Mouse (Mus musculus) midbrain, embryonic 12.5 days (tissue): ENCODE measurements at regions not wholly inside any gene's neighbourhood (a gene's known extent, or its start where the extent isn't known, plus 50 kb on each side); places are given as distances from the start of the nearest gene placed in this dataset.

Source experiments
- ATAC-seq: fragments of 200-750 bp; cut with Nextera tagmentation; 2 replicates; pipeline ENCODE4 v1.8.0; 2017; ENCODE audit warnings: low read depth, moderate TSS enrichment, moderate library complexity; ENCODE audit not compliant: low FRiP score
- H3K27ac ChIP-seq: fragments of 300-500 bp; sonication (generic); replicated peaks from 2 replicates; pipeline ENCODE4 v1.5.1; 2016; ENCODE audit warnings: mild to moderate bottlenecking
- H3K27me3 ChIP-seq: fragments of 300-500 bp; sonication (generic); 2 replicates; pipeline ENCODE4 v1.6.1; 2016; ENCODE audit warnings: mild to moderate bottlenecking
- H3K36me3 ChIP-seq: fragments of 300-500 bp; sonication (generic); 2 replicates; pipeline ENCODE4 v1.6.1; 2016
- H3K4me1 ChIP-seq: fragments of 300-500 bp; sonication (generic); 2 replicates; pipeline ENCODE4 v1.6.1; 2016
- H3K4me2 ChIP-seq: fragments of 300-500 bp; sonication (generic); replicated peaks from 2 replicates; pipeline ENCODE4 v1.6.1; 2016; ENCODE audit warnings: mild to moderate bottlenecking, moderate library complexity
- H3K4me3 ChIP-seq: fragments of 300-500 bp; sonication (generic); 2 replicates; pipeline ENCODE4 v1.5.1; 2016; ENCODE audit warnings: mild to moderate bottlenecking
- H3K9ac ChIP-seq: fragments of 300-500 bp; sonication (generic); replicated peaks from 2 replicates; pipeline ENCODE4 v1.6.1; 2016; ENCODE audit warnings: mild to moderate bottlenecking, moderate library complexity
- H3K9me3 ChIP-seq: fragments of 300-500 bp; sonication (generic); 2 replicates; pipeline ENCODE4 v1.6.1; 2016; ENCODE audit warnings: mild to moderate bottlenecking
- WGBS: fragments of 180-500 bp; shearing (Covaris S2); methylation state at CpG from one replicate; pipeline ENCODE4 v1.1.7; 2016; 5-methylcytosine and 5-hydroxymethylcytosine counted together

DNA sequence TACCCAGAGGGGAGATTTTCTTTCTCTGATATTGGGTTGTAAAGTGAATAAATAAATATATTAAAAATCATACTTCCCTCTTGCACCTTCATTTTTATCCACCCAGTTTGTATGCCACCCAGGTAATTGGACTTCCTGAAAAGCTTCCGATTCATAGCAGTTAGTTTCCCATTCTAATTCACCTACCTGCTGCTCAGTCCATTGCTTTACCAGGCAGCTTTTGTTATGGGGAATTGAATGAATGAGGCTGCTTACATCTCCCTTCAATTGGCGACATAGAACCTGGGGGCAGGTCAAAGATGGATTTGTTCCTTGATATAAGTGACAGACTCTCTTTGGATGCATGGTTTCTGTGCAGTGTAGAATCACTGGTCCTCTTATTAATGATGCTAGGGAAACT, 169.5 kb downstream of the Tpbg start:
- 72% methylated on average over 2 of the region's 2 CpGs for WGBS

GRCm38 (mm10) chr9:86015841-86016240, 173.7 kb downstream of the Tpbg start:
- 87% methylated on average over 4 of the region's 4 CpGs for WGBS
- no peak for ATAC-seq
- no peaks in the 10 kb centered on the region for H3K36me3 ChIP-seq
- peaks cover 2% of the 10 kb centered on the region; the same call in 1 of the 2 replicates for H3K4me1 ChIP-seq
- H3K4me2 ChIP-seq: no peak overlapping the region
- no peak overlapping the region for H3K9ac ChIP-seq
- H3K27ac ChIP-seq: no peak overlapping the region
- H3K27me3 ChIP-seq: no peaks in the 10 kb centered on the region
- no peak overlapping the region for H3K4me3 ChIP-seq
- H3K9me3 ChIP-seq: no peaks in the 10 kb centered on the region

More for the DNA sequence above, 169.5 kb downstream of the Tpbg start:
- Histone ChIP-seq H3K4me3 (no peak overlapping the region), H3K4me2 (no peak overlapping the region), H3K27me3 (no peaks in the 10 kb centered on the region), H3K9ac (no peak overlapping the region), H3K27ac (no peak overlapping the region), H3K36me3 (no peaks in the 10 kb centered on the region), H3K4me1 (no peaks in the 10 kb centered on the region), H3K9me3 (no peaks in the 10 kb centered on the region)
- no peak for ATAC-seq

DNA sequence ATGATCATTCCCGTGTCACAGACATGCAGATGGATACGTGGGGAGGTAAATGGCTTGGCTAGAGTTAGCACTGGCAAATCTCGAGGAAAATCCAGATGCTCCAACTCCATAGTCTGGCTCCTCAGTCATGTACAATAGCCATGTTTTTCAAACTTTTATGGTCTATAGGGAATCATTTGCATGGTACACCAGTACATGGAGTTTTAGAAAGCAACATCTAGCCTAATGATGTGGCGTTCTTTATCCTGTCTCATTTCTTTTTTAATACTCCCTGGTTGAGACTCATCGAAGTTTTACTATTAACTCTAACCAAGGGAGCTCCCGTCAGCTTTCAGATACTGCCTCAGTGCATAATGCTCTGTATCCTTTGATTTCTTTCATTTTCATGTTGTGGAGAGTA, 178.0 kb downstream of the Tpbg start:
- H3K9me3 ChIP-seq: no peaks in the 10 kb centered on the region
- no peaks in the 10 kb centered on the region for H3K27me3 ChIP-seq
- no peaks in the 10 kb centered on the region for H3K36me3 ChIP-seq
- ATAC-seq: no peak
- no peak overlapping the region for H3K4me2 ChIP-seq
- H3K27ac ChIP-seq: no peak overlapping the region
- peaks cover 3% of the 10 kb centered on the region; the same call in 1 of the 2 replicates for H3K4me1 ChIP-seq
- 88% methylated on average over 6 of the region's 6 CpGs for WGBS
- H3K4me3 ChIP-seq: no peak overlapping the region
- no peak overlapping the region for H3K9ac ChIP-seq

- no peaks in the 10 kb centered on the region for H3K9me3 ChIP-seq
- no peak overlapping the region for H3K4me2 ChIP-seq
- no peak overlapping the region for H3K4me3 ChIP-seq
- peak; percentile 41; the same call in 1 of the 2 replicates for ATAC-seq
- no peaks in the 10 kb centered on the region for H3K27me3 ChIP-seq
- WGBS: 58% methylated on average over 4 of the region's 4 CpGs
- no peak overlapping the region for H3K9ac ChIP-seq
- no peaks in the 10 kb centered on the region for H3K36me3 ChIP-seq
- H3K27ac ChIP-seq: no peak overlapping the region
- peaks cover 3% of the 10 kb centered on the region; the same call in 1 of the 2 replicates for H3K4me1 ChIP-seq
Measured at GRCm38 (mm10) chr9:86020765-86021164, 178.6 kb downstream of the Tpbg start.

DNA sequence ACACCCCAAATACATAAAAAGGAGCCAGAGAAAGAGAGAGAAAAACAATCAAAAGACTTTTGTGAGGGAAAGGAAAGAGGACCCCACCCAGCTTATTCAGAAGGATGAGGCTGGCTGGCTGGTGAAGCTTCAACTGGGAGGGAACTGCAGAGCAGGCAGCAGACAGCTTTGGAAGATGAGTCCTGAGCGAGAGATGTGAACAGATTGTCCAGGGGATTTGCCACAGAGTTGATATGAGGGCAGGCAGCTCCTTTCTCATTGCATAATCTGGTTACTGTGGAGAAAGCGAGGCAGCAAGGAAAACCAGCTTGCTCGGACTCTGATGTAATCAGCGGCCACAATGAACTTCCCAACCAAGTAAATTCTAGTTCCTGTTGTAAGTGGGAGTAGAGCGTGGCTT, 188.6 kb downstream of the Tpbg start:
- H3K27ac ChIP-seq: no peak overlapping the region
- WGBS: 45% methylated on average over 5 of the region's 5 CpGs

DNA sequence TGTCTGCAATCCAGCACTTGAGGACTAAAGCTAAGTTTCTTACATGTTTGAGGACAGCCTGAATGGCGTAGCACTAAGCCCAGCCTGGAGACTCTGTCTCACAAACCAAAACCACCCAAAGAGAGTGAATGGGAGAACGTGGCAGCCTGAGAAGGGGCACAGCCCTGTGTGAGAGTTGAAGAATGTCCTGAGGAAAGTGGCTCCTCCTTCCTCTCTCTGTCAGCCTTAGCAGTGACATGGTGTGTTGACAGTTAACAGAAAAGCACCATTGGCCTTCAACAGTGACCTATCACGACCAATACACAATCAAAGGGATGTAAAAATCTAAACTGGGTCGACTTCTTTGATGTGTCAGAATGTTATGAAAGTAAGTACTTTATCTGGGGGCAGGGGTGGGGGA, 201.9 kb downstream of the Tpbg start:
- H3K36me3 ChIP-seq: no peaks in the 10 kb centered on the region
- 51% methylated on average over 4 of the region's 4 CpGs for WGBS
- no peak overlapping the region for H3K4me2 ChIP-seq
- H3K9me3 ChIP-seq: no peaks in the 10 kb centered on the region
- H3K27ac ChIP-seq: no peak overlapping the region
- H3K4me1 ChIP-seq: no peaks in the 10 kb centered on the region
- H3K9ac ChIP-seq: no peak overlapping the region
- no peak for ATAC-seq
- H3K4me3 ChIP-seq: no peak overlapping the region
- H3K27me3 ChIP-seq: no peaks in the 10 kb centered on the region

More for the DNA sequence above, 188.6 kb downstream of the Tpbg start:
- Histone ChIP-seq H3K4me2 (no peak overlapping the region), H3K9ac (no peak overlapping the region), H3K27me3 (no peaks in the 10 kb centered on the region), H3K36me3 (no peaks in the 10 kb centered on the region), H3K4me1 (peaks cover 5% of the 10 kb centered on the region; the same call in 1 of the 2 replicates), H3K4me3 (no peak overlapping the region), H3K9me3 (no peaks in the 10 kb centered on the region)
- ATAC-seq: peak; percentile 41; the same call in 1 of the 2 replicates

GRCm38 (mm10) chr9:86058116-86058515, 215.9 kb downstream of the Tpbg start:
- no peak for ATAC-seq
- no peaks in the 10 kb centered on the region for H3K36me3 ChIP-seq
- WGBS: 91% methylated on average over 4 of the region's 4 CpGs
- H3K27ac ChIP-seq: no peak overlapping the region
- H3K27me3 ChIP-seq: no peaks in the 10 kb centered on the region
- no peak overlapping the region for H3K9ac ChIP-seq
- H3K9me3 ChIP-seq: no peaks in the 10 kb centered on the region
- no peak overlapping the region for H3K4me3 ChIP-seq
- peaks cover 8% of the 10 kb centered on the region; the same call in 1 of the 2 replicates for H3K4me1 ChIP-seq
- no peak overlapping the region for H3K4me2 ChIP-seq

DNA sequence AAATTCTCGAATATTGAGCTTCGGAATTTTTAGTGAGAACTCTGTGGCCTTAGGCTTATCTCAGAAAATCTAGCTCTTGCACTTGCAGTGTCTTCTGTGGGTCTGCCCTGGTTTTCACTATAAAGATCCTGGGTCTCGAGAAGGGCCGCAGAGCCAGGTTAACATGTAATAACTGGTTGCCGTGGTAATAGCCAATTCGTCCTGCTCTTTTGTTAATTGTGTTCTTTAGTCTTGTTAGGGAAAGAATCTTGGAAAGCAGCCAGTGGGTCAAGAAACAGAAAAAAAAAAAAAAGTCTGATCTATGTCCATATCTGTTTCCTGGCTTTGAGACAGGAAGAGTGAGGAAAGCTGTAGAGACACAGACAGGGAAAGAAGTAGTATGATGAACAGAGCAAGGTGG, 217.9 kb downstream of the Tpbg start:
- H3K4me3 ChIP-seq: no peak overlapping the region

DNA sequence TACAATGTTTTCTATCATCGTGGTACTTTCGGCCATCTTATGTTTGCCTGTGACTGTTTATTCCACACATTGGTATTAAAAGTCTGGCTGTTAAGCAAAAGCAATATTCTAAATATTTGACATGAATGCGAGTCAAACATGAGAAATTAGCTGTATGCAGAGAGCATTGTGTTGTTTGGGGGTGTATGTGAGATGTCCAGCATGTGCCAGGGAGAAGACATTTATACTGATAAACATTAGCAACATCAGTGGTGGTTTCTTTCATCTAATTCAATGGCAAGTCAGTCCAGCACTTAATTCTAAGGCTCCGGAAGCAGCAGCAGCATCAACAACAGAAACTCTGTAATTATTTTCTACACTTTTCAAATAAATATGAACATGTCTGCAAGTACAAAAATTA, 219.1 kb downstream of the Tpbg start:
- no peaks in the 10 kb centered on the region for H3K36me3 ChIP-seq
- no peaks in the 10 kb centered on the region for H3K27me3 ChIP-seq
- no peaks in the 10 kb centered on the region for H3K9me3 ChIP-seq
- no peak for ATAC-seq
- H3K27ac ChIP-seq: no peak overlapping the region
- WGBS: 99% methylated on average over 4 of the region's 4 CpGs
- peaks cover 8% of the 10 kb centered on the region; the same call in 1 of the 2 replicates for H3K4me1 ChIP-seq
- no peak overlapping the region for H3K4me3 ChIP-seq
- no peak overlapping the region for H3K9ac ChIP-seq
- no peak overlapping the region for H3K4me2 ChIP-seq

More for the DNA sequence above, 217.9 kb downstream of the Tpbg start:
- WGBS: 57% methylated on average over 6 of the region's 6 CpGs
- Histone ChIP-seq H3K36me3 (no peaks in the 10 kb centered on the region), H3K4me2 (no peak overlapping the region), H3K9me3 (no peaks in the 10 kb centered on the region), H3K27me3 (no peaks in the 10 kb centered on the region), H3K27ac (no peak overlapping the region), H3K9ac (no peak overlapping the region), H3K4me1 (peaks cover 8% of the 10 kb centered on the region; the same call in 1 of the 2 replicates)
- no peak for ATAC-seq

GRCm38 (mm10) chr9:86079275-86079674, 237.1 kb downstream of the Tpbg start:
- Histone ChIP-seq H3K9ac (no peak overlapping the region), H3K36me3 (no peaks in the 10 kb centered on the region), H3K27ac (no peak overlapping the region), H3K4me3 (no peak overlapping the region), H3K9me3 (no peaks in the 10 kb centered on the region), H3K27me3 (no peaks in the 10 kb centered on the region), H3K4me1 (no peaks in the 10 kb centered on the region), H3K4me2 (no peak overlapping the region)
- no peak for ATAC-seq

DNA sequence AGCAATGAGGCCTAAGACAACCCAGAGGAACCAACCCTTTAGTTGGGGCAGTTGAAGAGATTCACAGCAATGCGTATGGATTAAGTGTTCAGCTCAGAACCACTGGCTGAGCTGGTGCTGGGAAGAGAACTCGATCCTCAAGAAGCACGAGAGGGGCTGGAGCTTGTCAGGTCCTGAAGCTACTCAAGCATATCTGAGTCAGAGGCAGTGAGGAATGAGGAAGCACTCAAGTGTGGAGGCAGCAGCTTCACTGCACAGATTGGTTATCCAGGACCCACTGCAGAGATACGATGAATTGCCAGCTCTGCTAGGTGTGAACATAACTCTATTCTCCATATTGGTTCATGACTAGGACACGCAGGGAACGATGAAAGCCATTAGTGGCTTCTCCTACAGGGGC, 239.7 kb downstream of the Tpbg start:
- Histone ChIP-seq H3K9me3 (no peaks in the 10 kb centered on the region), H3K27me3 (no peaks in the 10 kb centered on the region), H3K4me1 (no peaks in the 10 kb centered on the region), H3K4me3 (no peak overlapping the region), H3K27ac (no peak overlapping the region), H3K4me2 (no peak overlapping the region), H3K36me3 (no peaks in the 10 kb centered on the region), H3K9ac (no peak overlapping the region)
- 69% methylated on average over 6 of the region's 6 CpGs for WGBS
- ATAC-seq: no peak; the same call in 1 of the 2 replicates

GRCm38 (mm10) chr9:86092998-86093397, 250.8 kb downstream of the Tpbg start:
- no peak overlapping the region for H3K27ac ChIP-seq
- H3K36me3 ChIP-seq: no peaks in the 10 kb centered on the region
- ATAC-seq: no peak
- H3K4me3 ChIP-seq: no peak overlapping the region
- H3K4me2 ChIP-seq: no peak overlapping the region
- H3K27me3 ChIP-seq: no peaks in the 10 kb centered on the region
- no peaks in the 10 kb centered on the region for H3K4me1 ChIP-seq
- no peaks in the 10 kb centered on the region for H3K9me3 ChIP-seq
- H3K9ac ChIP-seq: no peak overlapping the region

GRCm38 (mm10) chr9:86095460-86095859, 253.3 kb downstream of the Tpbg start:
- H3K36me3 ChIP-seq: no peaks in the 10 kb centered on the region
- no peak overlapping the region for H3K4me2 ChIP-seq
- H3K9me3 ChIP-seq: no peaks in the 10 kb centered on the region
- no peak overlapping the region for H3K4me3 ChIP-seq
- ATAC-seq: no peak
- no peak overlapping the region for H3K9ac ChIP-seq
- WGBS: 72% methylated on average over 2 of the region's 2 CpGs
- H3K4me1 ChIP-seq: no peaks in the 10 kb centered on the region
- no peak overlapping the region for H3K27ac ChIP-seq
- no peaks in the 10 kb centered on the region for H3K27me3 ChIP-seq
